24 mouse cellular contexts compared by ENCODE assay signal in the genomic region with DNA sequence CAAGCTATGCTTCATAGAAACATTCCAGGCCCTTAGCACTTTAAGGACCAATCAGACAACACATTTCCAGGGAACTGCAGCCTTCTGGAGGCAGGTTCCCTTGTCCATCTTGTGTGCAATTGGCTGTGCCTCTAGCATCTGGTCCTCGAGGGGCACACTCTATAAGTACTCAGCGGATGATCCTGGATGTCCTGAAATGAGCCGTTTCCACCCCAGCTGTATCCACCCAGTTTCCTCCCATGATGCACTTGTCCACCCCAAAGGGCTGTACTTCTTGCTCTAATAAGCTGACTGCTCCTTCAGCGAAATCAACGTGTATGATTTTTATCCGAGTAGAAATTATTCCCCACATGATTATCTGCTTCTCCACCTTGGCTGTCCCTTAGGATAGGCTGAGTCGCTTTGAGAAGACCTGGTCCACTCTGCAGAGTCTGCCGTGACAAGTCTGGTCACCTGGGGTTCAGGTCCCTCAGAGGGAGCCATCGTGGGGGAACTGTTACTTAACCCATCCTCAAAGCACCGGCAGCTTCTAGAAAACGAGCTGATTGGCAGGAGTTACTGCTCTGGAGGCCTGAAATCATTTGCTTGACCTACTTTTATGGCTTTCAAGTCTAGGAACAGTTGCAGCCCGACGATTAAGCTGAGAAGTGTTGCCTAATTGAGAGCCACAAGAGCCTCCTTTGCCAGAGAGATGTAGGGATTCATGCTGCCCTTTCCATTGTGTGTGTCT. TPM values are rescaled to one million over a fixed set of nuclear protein-coding genes. Genes with fewer than 3 reads are reported as not detected.
A peak's percentile ranks its signal among the peaks of the same experiment; 100 is the strongest.
DNase-seq lines count a peak whose midpoint lies in the region; ATAC-seq and TF ChIP-seq lines count a peak whose summit lies in the region.
"Had no signal": no experiment of that assay in that cellular context is flagged by ENCODE, and none has a peak within 500 bp of the region (broad histone marks: within the 10 kb centered on the region; RNA-seq: fewer than 3 reads in every experiment).

No protein-coding gene starts in this region.

- no peak for ATAC-seq in midbrain, embryonic 14.5 days (ENCODE audit: low FRiP score, low TSS enrichment)
- no peak; the same call in 1 of the 2 replicates for ATAC-seq in midbrain, embryonic 15.5 days (replicated peaks)
- ATAC-seq in megakaryocyte, adult 5-6 weeks (ENCODE audit: poor library complexity, severe bottlenecking), result no peak
- ATAC-seq: forebrain, postnatal 0 days had no signal

- H3K9ac ChIP-seq in midbrain, embryonic 14.5 days (replicated peaks; ENCODE audit: low read length), result no peak overlapping the region
- no peak overlapping the region for H3K9ac ChIP-seq in midbrain, embryonic 15.5 days
- H3K9ac ChIP-seq: forebrain, postnatal 0 days; hindbrain, embryonic 13.5 days; stomach, embryonic 15.5 days had no signal

- no peak for TF ChIP-seq CTCF in brain, embryonic 14.5 days (IDR thresholded peaks at IDR 0.05; ENCODE audit: borderline replicate concordance, extremely low read depth, insufficient read depth, insufficient read length)

- intact Hi-C loops in heart, postnatal 36 days (cut with DNase I), result no loop called here

- H3K4me2 ChIP-seq in midbrain, embryonic 14.5 days (ENCODE audit: low read length), result no peak overlapping the region
- no peak overlapping the region for H3K4me2 ChIP-seq in midbrain, embryonic 15.5 days
- H3K4me2 ChIP-seq: heart, embryonic 11.5 days; hindbrain, embryonic 13.5 days; stomach, embryonic 15.5 days had no signal

- 74% methylated on average over 13 of the region's 13 CpGs for WGBS in heart, embryonic 10.5 days
- WGBS in midbrain, embryonic 14.5 days, result 78% methylated on average over 13 of the region's 13 CpGs
- 64% methylated on average over 13 of the region's 13 CpGs for WGBS in midbrain, embryonic 15.5 days

- H3K4me3 ChIP-seq in heart, embryonic 10.5 days, result no peak overlapping the region
- no peak overlapping the region for H3K4me3 ChIP-seq in midbrain, embryonic 14.5 days (replicated peaks; ENCODE audit: low read depth, low read length)
- no peak overlapping the region for H3K4me3 ChIP-seq in midbrain, embryonic 15.5 days
- H3K4me3 ChIP-seq: forebrain, embryonic 10.5 days; gastrocnemius, adult 2 months; hindbrain, embryonic 13.5 days; stomach, embryonic 15.5 days had no signal

- H3K36me3 ChIP-seq in heart, embryonic 10.5 days, result peaks cover 2% of the 10 kb centered on the region; the same call in 1 of the 2 replicates
- H3K36me3 ChIP-seq in midbrain, embryonic 14.5 days (ENCODE audit: control insufficient read depth, insufficient read depth, low read length), result 0 out of 2 replicates have a peak, but pooled peaks cover under 1% of the 10 kb centered on the region
- H3K36me3 ChIP-seq in midbrain, embryonic 15.5 days (replicated peaks), result no peaks in the 10 kb centered on the region
- H3K36me3 ChIP-seq: stomach, embryonic 15.5 days had no signal

- no peaks in the 10 kb centered on the region for H3K9me3 ChIP-seq in heart, embryonic 10.5 days
- H3K9me3 ChIP-seq in midbrain, embryonic 14.5 days (ENCODE audit: control insufficient read depth, low read length), result no peaks in the 10 kb centered on the region
- H3K9me3 ChIP-seq in midbrain, embryonic 15.5 days, result no peaks in the 10 kb centered on the region
- H3K9me3 ChIP-seq: forebrain, embryonic 10.5 days; G1E; hindbrain, embryonic 13.5 days; stomach, embryonic 15.5 days had no signal

- H3K27ac ChIP-seq in heart, embryonic 10.5 days, result no peak overlapping the region
- H3K27ac ChIP-seq in midbrain, embryonic 14.5 days (replicated peaks; ENCODE audit: low read depth, low read length), result no peak overlapping the region
- no peak overlapping the region for H3K27ac ChIP-seq in midbrain, embryonic 15.5 days
- H3K27ac ChIP-seq: forebrain, embryonic 10.5 days; gastrocnemius, adult 2 months; hindbrain, embryonic 13.5 days; stomach, embryonic 15.5 days had no signal

- peak; percentile 63 for DNase-seq in heart, embryonic 10.5 days (ENCODE audit: low spot score)
- DNase-seq in heart, postnatal 36 days, result no peak
- DNase-seq in midbrain, embryonic 14.5 days, result peak; percentile 7
- peak; percentile 40 for DNase-seq in Muller cell, postnatal 12 days (ENCODE audit: inconsistent ontology term)
- DNase-seq in brain, embryonic 14.5 days (ENCODE audit: low read depth), result peak; percentile 27
- DNase-seq in lung, postnatal 10 days, result no peak
- DNase-seq: adrenal gland, adult 2 months; B cell, adult 2 months; cerebellum, adult 8-10 months; forebrain, postnatal 0 days; gastrocnemius, adult 2 months; kidney, adult 2 months; kidney, postnatal 10 days; left cerebral cortex, postnatal 4 days; lung, adult 18-20 months; lung, postnatal 14 days had no signal

- H3K27me3 ChIP-seq in heart, embryonic 10.5 days (ENCODE audit: insufficient read depth, poor library complexity, severe bottlenecking), result no peaks in the 10 kb centered on the region
- H3K27me3 ChIP-seq in midbrain, embryonic 14.5 days (ENCODE audit: control insufficient read depth, insufficient read depth, low read length), result no peaks in the 10 kb centered on the region
- no peaks in the 10 kb centered on the region for H3K27me3 ChIP-seq in midbrain, embryonic 15.5 days (replicated peaks)
- H3K27me3 ChIP-seq: CH12.LX; hindbrain, embryonic 13.5 days; stomach, embryonic 15.5 days had no signal

- no peak for TF ChIP-seq POLR2A in brain, embryonic 14.5 days (IDR thresholded peaks at IDR 0.05; ENCODE audit: borderline replicate concordance, extremely low read depth, insufficient read depth, insufficient read length, poor library complexity, severe bottlenecking)

- H3K4me1 ChIP-seq in heart, embryonic 10.5 days, result no peaks in the 10 kb centered on the region
- no peaks in the 10 kb centered on the region for H3K4me1 ChIP-seq in midbrain, embryonic 14.5 days (ENCODE audit: control insufficient read depth, insufficient read depth, low read length)
- H3K4me1 ChIP-seq in midbrain, embryonic 15.5 days, result no peaks in the 10 kb centered on the region
- H3K4me1 ChIP-seq: forebrain, embryonic 10.5 days; hindbrain, embryonic 13.5 days; stomach, embryonic 15.5 days had no signal

RNA-seq across cellular contexts. Expression of a gene that starts 34.6 kb away (rescaled TPM):
- 8.5 and 12.0 TPM in 2 replicates for polyA plus RNA-seq in heart, embryonic 10.5 days (2016; fragmentation: Nextera tagmentation; extraction: Ambion mirVana)
- 1 to 10 TPM in 1 of 2 experiments, under 1 TPM in 1; 0.83 to 1.6 TPM for total RNA-seq in heart, postnatal 36 days (2021)
- 21.8 and 25.5 TPM in 2 replicates for polyA plus RNA-seq in midbrain, embryonic 14.5 days (2014; fragmentation: Nextera tagmentation; extraction: Ambion mirVana)
- 30.0 and 30.6 TPM in 2 replicates for polyA plus RNA-seq in midbrain, embryonic 15.5 days (2015; fragmentation: Nextera tagmentation; extraction: Ambion mirVana)
- 13.5 and 14.1 TPM in 2 replicates for polyA plus RNA-seq in brain, embryonic 14.5 days (2012; rRNA removed)
- 1.7 and 2.1 TPM in 2 replicates for total RNA-seq in megakaryocyte, adult 5-6 weeks (2015)
- total RNA-seq in megakaryocyte, adult 5-6 weeks (2017), result 2.9 and 3.0 TPM in 2 replicates

Comparison
In these comparisons a context has a peak if more than half of its experiments do, and no peak if none do; other contexts are left out.
1. DNase-seq: peak in heart, embryonic 10.5 days (single experiment), midbrain, embryonic 14.5 days (single experiment), Muller cell, postnatal 12 days (single experiment) and brain, embryonic 14.5 days (single experiment); none in heart, postnatal 36 days (0 of 2) and lung, postnatal 10 days (single experiment).